Mouse (Mus musculus): ENCODE results near the gene Wdfy2.

DNA sequence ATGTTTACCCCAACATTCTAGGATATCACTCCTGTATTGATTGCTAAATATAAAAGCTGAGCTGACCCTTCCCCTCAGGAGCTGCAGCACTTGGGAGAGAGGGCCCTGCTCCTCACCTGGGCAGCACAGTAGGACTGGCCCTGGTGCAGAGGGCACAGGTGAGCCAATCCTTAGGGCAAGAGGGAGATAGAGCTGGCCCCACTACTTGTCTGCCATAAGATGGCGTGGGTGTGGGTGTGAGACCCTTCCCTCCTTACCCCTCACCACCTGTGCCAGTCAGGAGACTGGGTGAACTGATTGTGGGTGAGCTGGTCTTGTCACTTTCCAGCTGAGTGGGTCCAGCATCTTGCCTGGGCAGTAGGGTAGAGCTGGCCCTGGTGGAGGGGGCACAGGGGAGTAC lies 47.2 kb downstream of the Wdfy2 start:
- TF ChIP-seq CTCF (IDR thresholded peaks at IDR 0.05; ENCODE audit: low read depth) (no peak), EP300 (optimal IDR thresholded peaks at IDR 0.05) (no peak)
